Mouse (Mus musculus) midbrain, postnatal 0 days (tissue): ENCODE data around the gene Ttf1. TPM values are rescaled to one million over a fixed set of nuclear protein-coding genes. Genes with fewer than 3 reads are reported as not detected.
A peak's percentile ranks its signal among the peaks of the same experiment; 100 is the strongest.

Source experiments
- ATAC-seq: fragments of 200-750 bp; cut with Nextera tagmentation; 2 replicates; pipeline ENCODE4 v1.8.0; 2017; ENCODE audit warnings: moderate number of reproducible peaks, mild to moderate bottlenecking, moderate TSS enrichment, moderate library complexity; ENCODE audit not compliant: low FRiP score
- DNase-seq: peaks from one replicate; pipeline ENCODE4 v3.0.0-alpha.2; 2015; ENCODE audit warnings: low spot score
- H3K27ac ChIP-seq: fragments of 300-500 bp; sonication (generic); 2 replicates; pipeline ENCODE4 v1.5.1; 2014; ENCODE audit warnings: low read depth, mild to moderate bottlenecking, low read length, mixed read lengths
- H3K27me3 ChIP-seq: fragments of 300-500 bp; sonication (generic); 2 replicates; pipeline ENCODE4 v1.6.1; 2014; ENCODE audit warnings: low read length, control low read depth, mixed read lengths; ENCODE audit not compliant: insufficient read depth
- H3K36me3 ChIP-seq: fragments of 300-500 bp; sonication (generic); 2 replicates; pipeline ENCODE4 v1.6.1; 2014; ENCODE audit warnings: low read length, control low read depth, mixed read lengths; ENCODE audit not compliant: insufficient read depth
- H3K4me1 ChIP-seq: fragments of 300-500 bp; sonication (generic); 2 replicates; pipeline ENCODE4 v1.6.1; 2014; ENCODE audit warnings: mild to moderate bottlenecking, control low read depth, antibody characterized with exemption, low read length, mixed read lengths; ENCODE audit not compliant: insufficient read depth
- H3K4me2 ChIP-seq: fragments of 300-500 bp; sonication (generic); 2 replicates; pipeline ENCODE4 v1.6.1; 2014; ENCODE audit warnings: low read depth, mild to moderate bottlenecking, low read length, mixed read lengths; ENCODE audit not compliant: poor library complexity, severe bottlenecking
- H3K4me3 ChIP-seq: fragments of 300-500 bp; sonication (generic); 2 replicates; pipeline ENCODE4 v1.5.1; 2014; ENCODE audit warnings: low read depth, mild to moderate bottlenecking, low read length, moderate library complexity
- H3K9ac ChIP-seq: fragments of 300-500 bp; sonication (generic); replicated peaks from 2 replicates; pipeline ENCODE4 v1.6.1; 2014; ENCODE audit warnings: mild to moderate bottlenecking, low read length, moderate library complexity, mixed read lengths; ENCODE audit not compliant: poor library complexity, severe bottlenecking
- H3K9me3 ChIP-seq: fragments of 300-500 bp; sonication (generic); 2 replicates; pipeline ENCODE4 v1.6.1; 2016; ENCODE audit warnings: low read length, control low read depth
- CTCF ChIP-seq: IDR thresholded peaks from 2 replicates; pipeline ENCODE4 v1.5.1; 2016; ENCODE audit warnings: antibody characterized with exemption, mild to moderate bottlenecking
- WGBS: fragments of 180-500 bp; shearing (Covaris S2); extraction: QIAGEN DNeasy Blood & Tissue Kit; methylation state at CpG from one replicate; pipeline ENCODE4 v1.1.7; 2014; 5-methylcytosine and 5-hydroxymethylcytosine counted together
- polyA plus RNA-seq: library from polyadenylated mRNA; unstranded; fragments of >200 nt; fragmentation: Nextera tagmentation; extraction: Ambion mirVana; gene quantifications from 2 replicates; pipeline ENCODE4 v1.2.1, GENCODE M21; 2015
- total RNA-seq: library from RNA; depleted of rRNA; stranded (reverse); fragments of >200 nt; gene quantifications from 2 replicates; pipeline ENCODE4 v1.2.3, GENCODE M21; 2014

The Ttf1 gene
- total and polyA plus RNA-seq, 2 experiments from 2014 or later, result 3.1 to 4.9 TPM

DNA sequence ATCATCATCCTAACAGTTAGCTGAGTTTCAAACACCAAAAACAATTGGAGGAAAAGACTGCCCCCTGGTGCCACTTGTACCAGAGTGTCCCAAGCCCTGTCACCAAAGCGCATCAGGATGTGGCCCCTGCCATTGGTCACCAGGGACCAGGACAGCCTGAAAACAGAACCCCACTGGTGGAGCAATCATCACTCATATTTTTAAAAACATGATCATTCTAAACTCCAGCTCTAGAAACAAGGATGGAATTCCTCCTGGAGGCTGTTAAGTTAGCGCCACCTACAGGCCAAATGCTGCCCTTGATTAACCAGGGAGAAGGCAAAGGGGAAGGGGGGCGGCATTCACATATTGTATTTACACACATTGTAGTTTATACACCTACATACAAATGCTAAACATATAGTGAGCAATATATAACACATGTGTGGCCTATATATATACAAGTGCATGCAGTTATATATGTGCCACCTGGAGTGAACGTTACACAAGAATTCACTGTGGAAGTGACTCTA is 7.1 kb upstream of the Ttf1 start:
- no peak overlapping the region for H3K4me3 ChIP-seq
- H3K27me3 ChIP-seq, result peaks cover 13% of the 10 kb centered on the region; the same call in 1 of the 2 replicates
- whole genome bisulfite sequencing, result 26% methylated on average over 4 of the region's 4 CpGs
- no peak overlapping the region for H3K4me2 ChIP-seq
- ATAC-seq (peak; percentile 31; the same call in 1 of the 2 replicates), DNase-seq (peak; percentile 73)
- no peaks in the 10 kb centered on the region for H3K9me3 ChIP-seq
- 0 out of 2 replicates have a peak, but pooled peaks cover 2% of the 10 kb centered on the region for H3K4me1 ChIP-seq
- no peaks in the 10 kb centered on the region for H3K36me3 ChIP-seq
- no peak overlapping the region for H3K27ac ChIP-seq
- no peak overlapping the region for H3K9ac ChIP-seq
- peak; percentile 91 for TF ChIP-seq CTCF

DNA sequence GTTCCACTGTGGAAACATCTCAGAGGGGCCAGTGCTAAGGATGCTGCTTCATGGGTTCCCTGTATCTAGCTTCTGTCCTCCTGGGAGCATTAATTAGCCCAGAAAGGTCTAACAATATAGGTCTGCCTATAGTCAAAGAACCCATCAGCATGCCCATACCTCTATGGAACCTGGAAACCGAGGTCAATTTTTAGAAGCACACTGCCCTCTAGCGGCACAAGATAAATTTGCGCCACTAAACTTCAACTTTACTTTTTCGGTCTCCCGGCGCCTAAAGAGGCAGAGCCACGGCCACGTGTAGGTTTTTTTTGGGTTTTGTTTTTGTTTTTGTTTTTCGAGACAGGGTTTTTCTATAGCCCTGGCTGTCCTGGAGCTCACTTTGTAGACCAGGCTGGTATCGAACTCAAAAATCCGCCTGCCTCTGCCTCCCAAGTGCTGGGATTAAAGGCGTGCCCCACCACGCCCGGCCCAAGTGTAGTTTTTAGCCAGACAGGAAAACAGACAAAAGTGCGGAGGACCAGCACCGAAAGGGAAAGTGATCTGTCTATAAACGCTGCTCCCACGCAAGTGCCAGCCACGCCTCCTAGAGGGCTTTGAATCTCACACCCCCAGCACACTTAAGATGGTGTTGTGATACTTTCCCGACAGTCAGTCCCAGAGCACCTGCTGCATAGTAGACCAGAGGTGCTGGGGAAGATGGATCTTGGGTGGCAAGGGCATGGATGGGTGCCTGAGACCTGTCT is 6.1 kb upstream of the Ttf1 start:
- Histone ChIP-seq H3K9me3 (no peaks in the 10 kb centered on the region), H3K9ac (no peak overlapping the region), H3K4me2 (peak overlapping the region; percentile 78), H3K27ac (no peak overlapping the region), H3K27me3 (peaks cover 13% of the 10 kb centered on the region; the same call in 1 of the 2 replicates), H3K4me3 (peak overlapping the region; percentile 50), H3K4me1 (0 out of 2 replicates have a peak, but pooled peaks cover 2% of the 10 kb centered on the region), H3K36me3 (no peaks in the 10 kb centered on the region)
- ATAC-seq (peak; percentile 23; the same call in 1 of the 2 replicates), DNase-seq (peak; percentile 78)
- peak; percentile 81 for TF ChIP-seq CTCF
- WGBS, result 5% methylated on average over 20 of the region's 20 CpGs

DNA sequence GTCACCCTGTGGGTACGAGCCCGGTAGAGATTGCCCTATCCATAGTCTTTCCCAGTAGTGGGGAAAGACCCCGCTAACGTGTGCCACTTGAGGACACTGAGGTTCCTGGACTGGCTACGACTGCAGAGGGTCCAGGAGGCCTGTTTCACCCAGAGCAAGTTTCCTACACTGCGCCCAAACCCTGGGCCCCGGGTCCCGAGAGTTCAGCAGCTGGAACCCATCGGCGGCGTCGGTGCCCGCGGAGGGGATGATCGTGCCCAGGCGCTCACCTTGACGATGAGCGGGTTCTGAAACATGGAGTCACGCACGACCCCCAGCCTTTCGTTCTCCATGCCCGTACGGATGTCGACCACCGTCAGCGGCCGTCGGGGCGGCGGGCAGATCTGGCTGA is 5.5 kb upstream of the Ttf1 start:
- Histone ChIP-seq H3K27me3 (peaks cover 13% of the 10 kb centered on the region; the same call in 1 of the 2 replicates), H3K36me3 (no peaks in the 10 kb centered on the region), H3K9me3 (no peaks in the 10 kb centered on the region), H3K4me3 (peak overlapping the region; percentile 50), H3K27ac (no peak overlapping the region), H3K4me1 (0 out of 2 replicates have a peak, but pooled peaks cover 2% of the 10 kb centered on the region), H3K9ac (0 out of 2 replicates have a peak overlapping the region, but pooled peaks have one; percentile 54), H3K4me2 (peak overlapping the region; percentile 78)
- TF ChIP-seq CTCF, result no peak
- no peak for ATAC-seq
- 1% methylated on average over 30 of the region's 30 CpGs for WGBS
- DNase-seq, result no peak

DNA sequence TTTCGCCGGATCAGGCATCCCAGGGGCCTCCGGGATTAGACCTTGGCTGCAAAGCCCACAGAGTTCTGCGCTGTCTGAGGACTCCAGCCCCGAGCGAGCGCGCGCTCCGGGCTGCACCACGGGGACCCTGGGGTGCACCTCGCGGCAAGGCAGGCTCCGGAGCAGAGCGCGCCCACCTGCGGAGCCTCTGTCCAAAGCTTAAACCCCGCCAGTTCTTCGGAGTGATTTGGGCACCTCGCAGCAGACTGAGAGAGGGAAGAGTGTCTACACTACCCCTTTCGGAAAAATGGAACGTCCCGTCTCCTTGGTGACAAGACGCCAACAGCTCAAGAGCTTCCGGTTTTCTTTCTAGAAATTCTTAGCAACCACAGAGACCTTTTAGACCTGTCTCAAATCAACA is 5.1 kb upstream of the Ttf1 start, which contains the start of gene Cfap77:
Gene Cfap77, minus strand, starts transcription at position 76 of the 400 bp plus-strand sequence.
- 0 out of 2 replicates have a peak, but pooled peaks cover 2% of the 10 kb centered on the region for H3K4me1 ChIP-seq
- 0 out of 2 replicates have a peak, but pooled peaks have one; percentile 34 for ATAC-seq
- H3K27me3 ChIP-seq, result peaks cover 13% of the 10 kb centered on the region; the same call in 1 of the 2 replicates
- peak within 1 kb of the TSS; percentile 54; the same call in 1 of the 2 replicates for H3K9ac ChIP-seq
- no peaks in the 10 kb centered on the region for H3K36me3 ChIP-seq
- no peak for TF ChIP-seq CTCF
- H3K27ac ChIP-seq, result no peak within 1 kb of the TSS
- DNase-seq, result peak; percentile 83
- H3K4me3 ChIP-seq, result peak within 1 kb of the TSS; percentile 50
- no peaks in the 10 kb centered on the region for H3K9me3 ChIP-seq
- WGBS, result 1% methylated on average over 25 of the region's 25 CpGs
- H3K4me2 ChIP-seq, result peak within 1 kb of the TSS; percentile 78

DNA sequence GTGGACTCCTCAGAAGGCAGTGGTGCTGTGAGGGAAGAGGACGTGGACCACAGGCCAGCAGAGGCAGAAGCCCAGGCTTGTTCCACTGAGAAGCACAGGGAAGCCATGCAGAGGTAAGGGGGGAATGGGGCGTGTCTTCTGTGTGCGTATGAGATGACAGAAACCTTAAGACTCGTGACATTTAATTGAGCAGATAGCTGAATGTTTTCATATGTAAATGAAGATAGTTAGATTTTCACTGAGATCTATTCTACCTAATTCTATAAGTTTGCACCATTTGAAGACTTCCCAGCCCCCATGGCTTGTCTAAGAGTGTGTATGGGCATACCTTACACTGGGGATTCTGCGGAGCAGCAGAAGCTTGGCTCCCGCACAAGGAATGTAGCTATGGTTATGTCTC is 5.7 kb downstream of the Ttf1 start:
- peaks cover 15% of the 10 kb centered on the region for H3K36me3 ChIP-seq
- no peak overlapping the region for H3K4me2 ChIP-seq
- WGBS, result 90% methylated on average over 6 of the region's 6 CpGs
- no peak overlapping the region for H3K4me3 ChIP-seq
- no peaks in the 10 kb centered on the region for H3K27me3 ChIP-seq
- H3K9ac ChIP-seq, result no peak overlapping the region
- no peak for TF ChIP-seq CTCF
- ATAC-seq (no peak), DNase-seq (no peak)
- no peaks in the 10 kb centered on the region for H3K9me3 ChIP-seq
- no peak overlapping the region for H3K27ac ChIP-seq
- no peaks in the 10 kb centered on the region for H3K4me1 ChIP-seq

DNA sequence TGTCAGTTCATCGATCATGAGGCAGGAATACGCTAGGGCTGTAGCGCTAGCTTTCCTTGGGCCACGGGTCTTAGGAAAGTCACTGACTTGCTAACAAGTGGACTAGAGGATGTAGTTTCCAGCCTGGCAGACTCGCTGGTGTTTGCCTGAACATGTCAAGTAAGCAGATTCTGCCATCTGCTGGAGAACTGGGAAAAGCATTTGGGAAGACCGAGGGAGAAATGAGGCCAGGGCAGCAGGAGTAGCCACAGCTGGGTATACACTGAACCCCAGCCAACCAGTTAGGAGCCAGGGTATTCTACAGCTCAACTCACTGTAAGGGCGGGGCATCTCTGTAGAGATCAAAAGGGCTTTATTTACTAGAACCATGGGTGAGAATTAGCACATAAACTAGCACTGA is 6.3 kb downstream of the Ttf1 start:
- peak; percentile 86 for TF ChIP-seq CTCF
- ATAC-seq (no peak), DNase-seq (peak; percentile 82)
- H3K9ac ChIP-seq, result no peak overlapping the region
- no peaks in the 10 kb centered on the region for H3K27me3 ChIP-seq
- H3K4me2 ChIP-seq, result no peak overlapping the region
- no peaks in the 10 kb centered on the region for H3K4me1 ChIP-seq
- WGBS, result 49% methylated on average over 7 of the region's 7 CpGs
- no peak overlapping the region for H3K27ac ChIP-seq
- H3K4me3 ChIP-seq, result no peak overlapping the region
- no peaks in the 10 kb centered on the region for H3K9me3 ChIP-seq
- peaks cover 21% of the 10 kb centered on the region for H3K36me3 ChIP-seq
